Mouse (Mus musculus) ES-Bruce4 (cell line): ENCODE data around the gene C130032M10Rik. TPM values are rescaled to one million over a fixed set of nuclear protein-coding genes. Genes with fewer than 3 reads are reported as not detected.
A peak's percentile ranks its signal among the peaks of the same experiment; 100 is the strongest.

ENCODE experiments used
- H3K27ac ChIP-seq: 2 replicates; pipeline ENCODE4 v1.5.1; 2012; ENCODE audit warnings: low read length, inconsistent platforms; ENCODE audit not compliant: insufficient read depth
- H3K27me3 ChIP-seq: 2 replicates; pipeline ENCODE4 v1.6.1; 2012; ENCODE audit warnings: mild to moderate bottlenecking, low read length, inconsistent platforms; ENCODE audit not compliant: control insufficient read depth, poor library complexity, insufficient read depth, severe bottlenecking
- H3K36me3 ChIP-seq: 2 replicates; pipeline ENCODE4 v1.6.1; 2012; ENCODE audit warnings: inconsistent platforms, mild to moderate bottlenecking, low read length, moderate library complexity; ENCODE audit not compliant: control insufficient read depth, poor library complexity, insufficient read depth, severe bottlenecking
- H3K4me1 ChIP-seq: one replicate; pipeline ENCODE4 v1.8.1; 2011; ENCODE audit warnings: low read length; ENCODE audit not compliant: control insufficient read depth, insufficient read depth
- H3K4me3 ChIP-seq: 2 replicates; pipeline ENCODE4 v1.5.1; 2011; ENCODE audit warnings: low read depth, mild to moderate bottlenecking, low read length
- H3K9ac ChIP-seq: 2 replicates; pipeline ENCODE4 v1.6.1; 2012; ENCODE audit warnings: low read depth, mild to moderate bottlenecking, inconsistent platforms; ENCODE audit not compliant: poor library complexity, severe bottlenecking
- H3K9me3 ChIP-seq: replicated peaks from 2 replicates; pipeline ENCODE4 v1.6.1; 2012; ENCODE audit warnings: mild to moderate bottlenecking, low read length, inconsistent platforms; ENCODE audit not compliant: control insufficient read depth, poor library complexity, insufficient read depth, severe bottlenecking
- CTCF ChIP-seq: IDR thresholded peaks from one replicate; pipeline ENCODE4 v1.8.1; 2011; ENCODE audit warnings: low read depth, low read length
- EP300 ChIP-seq: IDR thresholded peaks from 2 replicates; pipeline ENCODE4 v1.6.1; 2011; ENCODE audit warnings: low read depth, low read length; ENCODE audit not compliant: insufficient read depth
- POLR2A ChIP-seq: IDR thresholded peaks from one replicate; pipeline ENCODE4 v1.8.1; 2011; ENCODE audit warnings: low read length; ENCODE audit not compliant: insufficient read depth
- polyA plus RNA-seq: library from polyadenylated mRNA; stranded (reverse); fragments of >200 nt; gene quantifications from 2 replicates; pipeline ENCODE4 v1.2.4, GENCODE M21; 2011; ENCODE audit warnings: low read depth; ENCODE audit not compliant: missing spikeins, insufficient read depth, insufficient read length

The C130032M10Rik gene
- polyA plus RNA-seq, 1 experiment: not detected

- TF ChIP-seq POLR2A (no peak), EP300 (no peak), CTCF (no peak)
- H3K9me3 ChIP-seq: no peaks in the 10 kb centered on the region
- no peaks in the 10 kb centered on the region for H3K27me3 ChIP-seq
- H3K36me3 ChIP-seq: peaks cover 14% of the 10 kb centered on the region
- peak overlapping the region; percentile 6 for H3K9ac ChIP-seq
- H3K4me1 ChIP-seq: peaks cover 8% of the 10 kb centered on the region
- H3K4me3 ChIP-seq: peak overlapping the region; percentile 20; the same call in 1 of the 2 replicates
- H3K27ac ChIP-seq: peak overlapping the region; percentile 25; the same call in 1 of the 2 replicates
These were observed 39.0 kb downstream of the C130032M10Rik start for GRCm38 (mm10) chr9:114554355-114554979.

GRCm38 (mm10) chr9:114556276-114556855 lies 40.9 kb downstream of the C130032M10Rik start:
- peak overlapping the region; percentile 95 for H3K27ac ChIP-seq
- peaks cover 33% of the 10 kb centered on the region for H3K36me3 ChIP-seq
- peak overlapping the region; percentile 6 for H3K9ac ChIP-seq
- H3K4me1 ChIP-seq: peaks cover 6% of the 10 kb centered on the region
- TF ChIP-seq POLR2A (no peak), EP300 (peak; percentile 92)
- no peaks in the 10 kb centered on the region for H3K9me3 ChIP-seq
- H3K4me3 ChIP-seq: peak overlapping the region; percentile 73
- H3K27me3 ChIP-seq: no peaks in the 10 kb centered on the region

- Histone ChIP-seq H3K27ac (peak overlapping the region; percentile 95), H3K9ac (peak overlapping the region; percentile 6), H3K4me1 (peaks cover 6% of the 10 kb centered on the region), H3K9me3 (no peaks in the 10 kb centered on the region), H3K4me3 (peak overlapping the region; percentile 73), H3K36me3 (peaks cover 37% of the 10 kb centered on the region), H3K27me3 (no peaks in the 10 kb centered on the region)
- TF ChIP-seq POLR2A (no peak), EP300 (0 out of 2 replicates have a peak, but pooled peaks have one; percentile 42), CTCF (no peak)
These were observed 41.6 kb downstream of the C130032M10Rik start for GRCm38 (mm10) chr9:114557086-114557485.

- Histone ChIP-seq H3K27me3 (no peaks in the 10 kb centered on the region), H3K9ac (peak overlapping the region; percentile 99), H3K36me3 (peaks cover 40% of the 10 kb centered on the region), H3K27ac (no peak overlapping the region), H3K9me3 (no peaks in the 10 kb centered on the region), H3K4me1 (no peaks in the 10 kb centered on the region), H3K4me3 (peak overlapping the region; percentile 95)
- TF ChIP-seq CTCF (no peak), EP300 (no peak), POLR2A (no peak)
These were observed 44.6 kb downstream of the C130032M10Rik start for GRCm38 (mm10) chr9:114560141-114560540.

- Histone ChIP-seq H3K9ac (peak overlapping the region; percentile 99), H3K4me1 (no peaks in the 10 kb centered on the region), H3K36me3 (peaks cover 40% of the 10 kb centered on the region), H3K9me3 (no peaks in the 10 kb centered on the region), H3K27ac (peak overlapping the region; percentile 85), H3K4me3 (peak overlapping the region; percentile 95), H3K27me3 (no peaks in the 10 kb centered on the region)
- TF ChIP-seq CTCF (no peak), POLR2A (no peak), EP300 (no peak)
These were observed 45.5 kb downstream of the C130032M10Rik start for GRCm38 (mm10) chr9:114560771-114561670.

- TF ChIP-seq CTCF (no peak), EP300 (no peak), POLR2A (no peak)
- peaks cover 40% of the 10 kb centered on the region for H3K36me3 ChIP-seq
- H3K4me3 ChIP-seq: peak overlapping the region; percentile 95
- H3K27ac ChIP-seq: peak overlapping the region; percentile 85
- peak overlapping the region; percentile 99 for H3K9ac ChIP-seq
- no peaks in the 10 kb centered on the region for H3K27me3 ChIP-seq
- no peaks in the 10 kb centered on the region for H3K9me3 ChIP-seq
- H3K4me1 ChIP-seq: no peaks in the 10 kb centered on the region
These were observed 46.1 kb downstream of the C130032M10Rik start for GRCm38 (mm10) chr9:114561671-114561971.
